Mouse (Mus musculus) hindbrain, embryonic 12.5 days (tissue): ENCODE measurements around the gene Cnot6. TPM values are rescaled to one million over a fixed set of nuclear protein-coding genes. Genes with fewer than 3 reads are reported as not detected.

Experiments used
- ATAC-seq: fragments of 200-750 bp; cut with Nextera tagmentation; 2 replicates; pipeline ENCODE4 v1.8.0; 2017; ENCODE audit warnings: moderate TSS enrichment; ENCODE audit not compliant: low FRiP score
- H3K27ac ChIP-seq: fragments of 300-500 bp; sonication (generic); 2 replicates; pipeline ENCODE4 v1.5.1; 2016; ENCODE audit warnings: mild to moderate bottlenecking
- H3K27me3 ChIP-seq: fragments of 300-500 bp; sonication (generic); 2 replicates; pipeline ENCODE4 v1.6.1; 2016; ENCODE audit warnings: mild to moderate bottlenecking
- H3K36me3 ChIP-seq: fragments of 300-500 bp; sonication (generic); 2 replicates; pipeline ENCODE4 v1.6.1; 2016; ENCODE audit warnings: mild to moderate bottlenecking
- H3K4me1 ChIP-seq: fragments of 300-500 bp; sonication (generic); 2 replicates; pipeline ENCODE4 v1.6.1; 2016
- H3K4me2 ChIP-seq: fragments of 300-500 bp; sonication (generic); replicated peaks from 2 replicates; pipeline ENCODE4 v1.6.1; 2016; ENCODE audit warnings: mild to moderate bottlenecking
- H3K4me3 ChIP-seq: fragments of 300-500 bp; sonication (generic); 2 replicates; pipeline ENCODE4 v1.5.1; 2016; ENCODE audit warnings: mild to moderate bottlenecking
- H3K9ac ChIP-seq: fragments of 300-500 bp; sonication (generic); 2 replicates; pipeline ENCODE4 v1.6.1; 2016; ENCODE audit warnings: mild to moderate bottlenecking, moderate library complexity
- H3K9me3 ChIP-seq: fragments of 300-500 bp; sonication (generic); replicated peaks from 2 replicates; pipeline ENCODE4 v1.6.1; 2016; ENCODE audit warnings: mild to moderate bottlenecking
- WGBS: fragments of 180-500 bp; shearing (Covaris S2); methylation state at CpG from one replicate; pipeline ENCODE4 v1.1.7; 2016; 5-methylcytosine and 5-hydroxymethylcytosine counted together
- polyA plus RNA-seq: library from polyadenylated mRNA; unstranded; fragments of >200 nt; fragmentation: Nextera tagmentation; extraction: Ambion mirVana; gene quantifications from 2 replicates; pipeline ENCODE4 v1.2.1, GENCODE M21; 2016

The Cnot6 gene
- polyA plus RNA-seq, 1 experiment from 2014 or later = 92.2 TPM

- Histone ChIP-seq H3K4me2 (no peak overlapping the region), H3K27me3 (no peaks in the 10 kb centered on the region), H3K4me1 (peaks cover 21% of the 10 kb centered on the region), H3K9ac (no peak overlapping the region), H3K27ac (no peak overlapping the region), H3K36me3 (peaks cover 29% of the 10 kb centered on the region), H3K9me3 (no peaks in the 10 kb centered on the region), H3K4me3 (no peak overlapping the region)
- WGBS = 93% methylated on average over 2 of the region's 2 CpGs
- no peak for ATAC-seq
Observed at GRCm38 (mm10) chr11:49707834-49708233, 4.7 kb downstream of the Cnot6 start.

GRCm38 (mm10) chr11:49704804-49705203 is 7.7 kb downstream of the Cnot6 start:
- Histone ChIP-seq H3K27ac (no peak overlapping the region), H3K4me2 (no peak overlapping the region), H3K9me3 (no peaks in the 10 kb centered on the region), H3K36me3 (peaks cover 46% of the 10 kb centered on the region), H3K4me1 (peaks cover 6% of the 10 kb centered on the region), H3K9ac (no peak overlapping the region), H3K4me3 (no peak overlapping the region), H3K27me3 (no peaks in the 10 kb centered on the region)
- WGBS = 85% methylated on average over 8 of the region's 8 CpGs
- no peak for ATAC-seq

- Histone ChIP-seq H3K9me3 (no peaks in the 10 kb centered on the region), H3K4me1 (no peaks in the 10 kb centered on the region), H3K9ac (no peak overlapping the region), H3K36me3 (peaks cover 56% of the 10 kb centered on the region), H3K4me3 (no peak overlapping the region), H3K27ac (no peak overlapping the region), H3K27me3 (no peaks in the 10 kb centered on the region), H3K4me2 (no peak overlapping the region)
- no peak for ATAC-seq
- WGBS = 99% methylated on average over 8 of the region's 8 CpGs
Observed at GRCm38 (mm10) chr11:49702014-49702413, 10.5 kb downstream of the Cnot6 start.

GRCm38 (mm10) chr11:49699079-49699478 is 13.4 kb downstream of the Cnot6 start:
- Histone ChIP-seq H3K36me3 (peaks cover 37% of the 10 kb centered on the region), H3K27me3 (no peaks in the 10 kb centered on the region), H3K9ac (no peak overlapping the region), H3K9me3 (no peaks in the 10 kb centered on the region), H3K4me3 (no peak overlapping the region), H3K4me1 (no peaks in the 10 kb centered on the region), H3K27ac (no peak overlapping the region), H3K4me2 (no peak overlapping the region)
- ATAC-seq = no peak
- WGBS = 97% methylated on average over 1 of the region's 1 CpGs

GRCm38 (mm10) chr11:49697779-49698178 is 14.7 kb downstream of the Cnot6 start:
- WGBS = 97% methylated on average over 5 of the region's 5 CpGs
- peaks cover 37% of the 10 kb centered on the region for H3K36me3 ChIP-seq

GRCm38 (mm10) chr11:49696472-49696871 is 16.1 kb downstream of the Cnot6 start:
- Histone ChIP-seq H3K4me1 (no peaks in the 10 kb centered on the region), H3K9me3 (no peaks in the 10 kb centered on the region), H3K27me3 (no peaks in the 10 kb centered on the region), H3K36me3 (peaks cover 33% of the 10 kb centered on the region), H3K27ac (no peak overlapping the region), H3K4me3 (no peak overlapping the region), H3K4me2 (no peak overlapping the region), H3K9ac (no peak overlapping the region)
- WGBS = 100% methylated on average over 2 of the region's 2 CpGs
- ATAC-seq = no peak

More at GRCm38 (mm10) chr11:49697779-49698178, 14.7 kb downstream of the Cnot6 start:
- H3K9ac ChIP-seq = no peak overlapping the region
- no peak for ATAC-seq
- no peaks in the 10 kb centered on the region for H3K4me1 ChIP-seq
- H3K4me3 ChIP-seq = no peak overlapping the region
- no peak overlapping the region for H3K4me2 ChIP-seq
- no peak overlapping the region for H3K27ac ChIP-seq
- H3K9me3 ChIP-seq = no peaks in the 10 kb centered on the region
- no peaks in the 10 kb centered on the region for H3K27me3 ChIP-seq

GRCm38 (mm10) chr11:49695695-49696094 is 16.8 kb downstream of the Cnot6 start:
- Histone ChIP-seq H3K27me3 (no peaks in the 10 kb centered on the region), H3K4me1 (0 out of 2 replicates have a peak, but pooled peaks cover under 1% of the 10 kb centered on the region), H3K36me3 (peaks cover 29% of the 10 kb centered on the region), H3K9ac (no peak overlapping the region), H3K4me3 (no peak overlapping the region), H3K27ac (no peak overlapping the region), H3K4me2 (no peak overlapping the region), H3K9me3 (no peaks in the 10 kb centered on the region)
- ATAC-seq = no peak
- 97% methylated on average over 2 of the region's 2 CpGs for WGBS

- 0 out of 2 replicates have a peak, but pooled peaks cover 2% of the 10 kb centered on the region for H3K4me1 ChIP-seq
- H3K9me3 ChIP-seq = no peaks in the 10 kb centered on the region
- peaks cover 34% of the 10 kb centered on the region for H3K36me3 ChIP-seq
- H3K27ac ChIP-seq = no peak overlapping the region
- no peak overlapping the region for H3K9ac ChIP-seq
- no peaks in the 10 kb centered on the region for H3K27me3 ChIP-seq
- no peak for ATAC-seq
- 100% methylated on average over 3 of the region's 3 CpGs for WGBS
- no peak overlapping the region for H3K4me2 ChIP-seq
- H3K4me3 ChIP-seq = no peak overlapping the region
Observed at GRCm38 (mm10) chr11:49695013-49695412, 17.5 kb downstream of the Cnot6 start.

GRCm38 (mm10) chr11:49684237-49684973 is 28.1 kb downstream of the Cnot6 start:
- ATAC-seq = no peak
- no peaks in the 10 kb centered on the region for H3K4me1 ChIP-seq
- H3K27ac ChIP-seq = no peak overlapping the region
- no peak overlapping the region for H3K4me2 ChIP-seq
- H3K9ac ChIP-seq = no peak overlapping the region
- no peaks in the 10 kb centered on the region for H3K9me3 ChIP-seq
- H3K27me3 ChIP-seq = no peaks in the 10 kb centered on the region
- H3K36me3 ChIP-seq = peaks cover 67% of the 10 kb centered on the region
- no peak overlapping the region for H3K4me3 ChIP-seq
- 97% methylated on average over 12 of the region's 12 CpGs for WGBS

- H3K9me3 ChIP-seq = no peaks in the 10 kb centered on the region
- no peak overlapping the region for H3K27ac ChIP-seq
- no peak overlapping the region for H3K4me2 ChIP-seq
- no peak overlapping the region for H3K4me3 ChIP-seq
- no peak overlapping the region for H3K9ac ChIP-seq
- no peaks in the 10 kb centered on the region for H3K4me1 ChIP-seq
- 86% methylated on average over 3 of the region's 3 CpGs for WGBS
- ATAC-seq = no peak
- peaks cover 51% of the 10 kb centered on the region for H3K36me3 ChIP-seq
- no peaks in the 10 kb centered on the region for H3K27me3 ChIP-seq
Observed at GRCm38 (mm10) chr11:49673433-49673832, 39.1 kb downstream of the Cnot6 start.

- Histone ChIP-seq H3K9me3 (no peaks in the 10 kb centered on the region), H3K36me3 (peaks cover 12% of the 10 kb centered on the region), H3K27ac (no peak overlapping the region), H3K4me1 (no peaks in the 10 kb centered on the region), H3K27me3 (no peaks in the 10 kb centered on the region), H3K4me3 (no peak overlapping the region), H3K9ac (no peak overlapping the region), H3K4me2 (no peak overlapping the region)
- no peak for ATAC-seq
- 88% methylated on average over 4 of the region's 4 CpGs for WGBS
Observed at GRCm38 (mm10) chr11:49665462-49665861, 47.1 kb downstream of the Cnot6 start.

- no peak overlapping the region for H3K9ac ChIP-seq
- H3K4me1 ChIP-seq = no peaks in the 10 kb centered on the region
- H3K27me3 ChIP-seq = no peaks in the 10 kb centered on the region
- no peak overlapping the region for H3K27ac ChIP-seq
- ATAC-seq = no peak
- no peak overlapping the region for H3K4me3 ChIP-seq
- H3K4me2 ChIP-seq = no peak overlapping the region
- WGBS = 81% methylated on average over 12 of the region's 12 CpGs
- H3K9me3 ChIP-seq = no peaks in the 10 kb centered on the region
- H3K36me3 ChIP-seq = peaks cover 9% of the 10 kb centered on the region
Observed at GRCm38 (mm10) chr11:49664262-49665140, 48.0 kb downstream of the Cnot6 start.
